Comparison of ENCODE assay signal across 13 mouse cellular contexts in the genomic region with DNA sequence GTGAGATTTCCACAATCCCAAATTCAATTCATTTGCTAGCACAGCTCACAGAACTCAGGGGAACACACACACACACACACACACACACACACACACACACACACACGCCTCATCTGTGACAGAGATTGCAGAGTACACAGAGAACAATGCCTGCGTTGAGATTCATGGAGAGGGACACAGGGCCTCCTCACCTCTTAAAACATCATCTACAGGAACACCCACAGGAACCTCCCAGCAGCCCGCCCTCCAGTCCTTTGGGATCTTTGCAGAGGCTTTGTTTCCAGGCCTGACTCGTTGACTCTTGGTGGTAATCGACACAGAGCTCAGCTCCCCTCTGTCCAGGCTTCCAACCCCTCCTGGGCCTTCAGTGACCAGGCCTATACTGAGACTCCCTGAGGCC. TPM values are rescaled to one million over a fixed set of nuclear protein-coding genes. Genes with fewer than 3 reads are reported as not detected.
DNase-seq lines count a peak whose midpoint lies in the region; ATAC-seq and TF ChIP-seq lines count a peak whose summit lies in the region.
"Had no signal": no experiment of that assay in that cellular context is flagged by ENCODE, and none has a peak within 500 bp of the region (broad histone marks: within the 10 kb centered on the region; RNA-seq: fewer than 3 reads in every experiment).

No protein-coding gene starts in this region.

- H3K27me3 ChIP-seq in heart, adult 2 months (ENCODE audit: control insufficient read depth, insufficient read depth, low read length): no peaks in the 10 kb centered on the region
- no peaks in the 10 kb centered on the region for H3K27me3 ChIP-seq in heart, embryonic 11.5 days (ENCODE audit: control insufficient read depth, insufficient read depth, low read length)
- no peaks in the 10 kb centered on the region for H3K27me3 ChIP-seq in heart, embryonic 10.5 days (ENCODE audit: insufficient read depth, poor library complexity, severe bottlenecking)
- H3K27me3 ChIP-seq in hindbrain, embryonic 16.5 days (replicated peaks; ENCODE audit: control insufficient read depth, insufficient read depth, low read length): no peaks in the 10 kb centered on the region
- H3K27me3 ChIP-seq: forebrain, embryonic 13.5 days had no signal

- ATAC-seq in heart, embryonic 11.5 days (replicated peaks; ENCODE audit: insufficient number of reproducible peaks, low FRiP score, low TSS enrichment): no peak
- ATAC-seq in hindbrain, embryonic 16.5 days: no peak
- ATAC-seq: forebrain, embryonic 13.5 days had no signal

- no peaks in the 10 kb centered on the region for H3K79me2 ChIP-seq in heart, adult 2 months (replicated peaks; ENCODE audit: control insufficient read depth, insufficient read depth, low read length)

- WGBS in heart, adult 2 months: 44% methylated on average over 5 of the region's 5 CpGs
- 37% methylated on average over 5 of the region's 5 CpGs for WGBS in heart, embryonic 11.5 days (ENCODE audit: insufficient replicate concordance)
- WGBS in heart, embryonic 10.5 days: 35% methylated on average over 5 of the region's 5 CpGs
- 19% methylated on average over 5 of the region's 5 CpGs for WGBS in hindbrain, embryonic 16.5 days

- no peak overlapping the region for H3K9ac ChIP-seq in heart, adult 2 months (ENCODE audit: low read depth, low read length)
- no peak overlapping the region for H3K9ac ChIP-seq in heart, embryonic 11.5 days (ENCODE audit: low read depth, low read length)
- 0 out of 2 replicates have a peak overlapping the region, but pooled peaks have one; percentile 5 for H3K9ac ChIP-seq in hindbrain, embryonic 16.5 days (ENCODE audit: low read depth, low read length)
- H3K9ac ChIP-seq: forebrain, embryonic 13.5 days had no signal

- TF ChIP-seq CTCF in heart, adult 2 months (IDR thresholded peaks at IDR 0.05): no peak

- no peaks in the 10 kb centered on the region for H3K9me3 ChIP-seq in heart, embryonic 11.5 days (replicated peaks; ENCODE audit: control insufficient read depth, low read length)
- no peaks in the 10 kb centered on the region for H3K9me3 ChIP-seq in heart, embryonic 10.5 days
- H3K9me3 ChIP-seq in hindbrain, embryonic 16.5 days (ENCODE audit: control insufficient read depth, low read length): no peaks in the 10 kb centered on the region
- H3K9me3 ChIP-seq: forebrain, embryonic 13.5 days had no signal

- peak overlapping the region; percentile 68 for H3K27ac ChIP-seq in heart, adult 2 months
- no peak overlapping the region for H3K27ac ChIP-seq in heart, embryonic 11.5 days (ENCODE audit: low read depth, low read length)
- peak overlapping the region; percentile 76 for H3K27ac ChIP-seq in heart, embryonic 10.5 days
- H3K27ac ChIP-seq in hindbrain, embryonic 16.5 days (ENCODE audit: low read depth, low read length): no peak overlapping the region
- H3K27ac ChIP-seq: forebrain, embryonic 13.5 days had no signal

- H3K36me3 ChIP-seq in heart, adult 2 months (ENCODE audit: control insufficient read depth, insufficient read depth, low read length): peaks cover 2% of the 10 kb centered on the region; the same call in 1 of the 2 replicates
- no peaks in the 10 kb centered on the region for H3K36me3 ChIP-seq in heart, embryonic 11.5 days (ENCODE audit: control insufficient read depth, insufficient read depth, low read length)
- H3K36me3 ChIP-seq in heart, embryonic 10.5 days: peaks cover 5% of the 10 kb centered on the region; the same call in 1 of the 2 replicates
- 0 out of 2 replicates have a peak, but pooled peaks cover 6% of the 10 kb centered on the region for H3K36me3 ChIP-seq in hindbrain, embryonic 16.5 days (ENCODE audit: control insufficient read depth, insufficient read depth, low read length)

- no peak overlapping the region for H3K4me2 ChIP-seq in heart, embryonic 11.5 days
- no peak overlapping the region for H3K4me2 ChIP-seq in hindbrain, embryonic 16.5 days (ENCODE audit: low read length)
- H3K4me2 ChIP-seq: forebrain, embryonic 13.5 days had no signal

- DNase-seq in heart, adult 2 months: peak; percentile 53 to 60
- peak; percentile 29 for DNase-seq in 416B (ENCODE audit: low read depth)
- no peak for DNase-seq in heart, embryonic 10.5 days (ENCODE audit: low spot score)
- DNase-seq in T-cell, adult 2 months (ENCODE audit: low spot score): no peak
- no peak for DNase-seq in right cerebral cortex, postnatal 10 days (ENCODE audit: low spot score in 2 of 2)
- DNase-seq in adrenal gland, adult 2 months: no peak
- DNase-seq: adrenal gland, adult 8-10 months; kidney, adult 9 months had no signal

- peak; percentile 33; the same call in 1 of the 2 replicates for TF ChIP-seq POLR2A in heart, adult 2 months (IDR thresholded peaks at IDR 0.05; ENCODE audit: insufficient read depth, low read depth, low read length)

- no peak overlapping the region for H3K4me3 ChIP-seq in heart, adult 2 months
- no peak overlapping the region for H3K4me3 ChIP-seq in heart, embryonic 11.5 days (ENCODE audit: low read depth, low read length)
- no peak overlapping the region for H3K4me3 ChIP-seq in heart, embryonic 10.5 days
- no peak overlapping the region for H3K4me3 ChIP-seq in hindbrain, embryonic 16.5 days (ENCODE audit: low read length)
- H3K4me3 ChIP-seq: forebrain, embryonic 13.5 days had no signal

- H3K4me1 ChIP-seq in heart, adult 2 months (ENCODE audit: control insufficient read depth, insufficient read depth, low read length): peaks cover 35% of the 10 kb centered on the region
- peaks cover 31% of the 10 kb centered on the region for H3K4me1 ChIP-seq in heart, embryonic 11.5 days (ENCODE audit: control insufficient read depth, insufficient read depth, low read length)
- peaks cover 68% of the 10 kb centered on the region for H3K4me1 ChIP-seq in heart, embryonic 10.5 days
- H3K4me1 ChIP-seq in hindbrain, embryonic 16.5 days (ENCODE audit: control insufficient read depth, insufficient read depth, low read depth, low read length): peaks cover 7% of the 10 kb centered on the region
- H3K4me1 ChIP-seq: forebrain, embryonic 13.5 days had no signal

- TF ChIP-seq EP300 in heart, adult 2 months (IDR thresholded peaks at IDR 0.05; ENCODE audit: insufficient read depth, low read depth, low read length): peak; percentile 87

- intact Hi-C loops in heart, adult 2 months (cut with DNase I): no loop called here

RNA-seq across cellular contexts. Expression of a gene that starts 12.5 kb away (rescaled TPM):
- 1 to 10 TPM; 6.1 to 7.9 TPM for total RNA-seq in heart, adult 2 months (2021)
- 13.8 and 18.1 TPM in 2 replicates for polyA plus RNA-seq in heart, adult 2 months (2012; rRNA removed)
- polyA plus RNA-seq in heart, embryonic 11.5 days (2014; fragmentation: Nextera tagmentation; extraction: Ambion mirVana): 4.0 and 4.6 TPM in 2 replicates
- polyA plus RNA-seq in heart, embryonic 10.5 days (2016; fragmentation: Nextera tagmentation; extraction: Ambion mirVana): 5.7 and 7.1 TPM in 2 replicates
- 6.0 and 8.2 TPM in 2 replicates for polyA plus RNA-seq in hindbrain, embryonic 16.5 days (2015; fragmentation: Nextera tagmentation; extraction: Ambion mirVana)
- 1 to 10 TPM; 2.0 to 4.2 TPM for total RNA-seq in adrenal gland, adult 2 months (2021)
- 5.2 and 7.6 TPM in 2 replicates for polyA plus RNA-seq in adrenal gland, adult 2 months (2012; rRNA removed)

RNA-seq across cellular contexts. Expression of a gene that starts 36.0 kb away (rescaled TPM):
- total RNA-seq in heart, adult 2 months (2021): 10 to 100 TPM; 42.7 to 46.1 TPM
- 21.8 and 30.6 TPM in 2 replicates for polyA plus RNA-seq in heart, adult 2 months (2012; rRNA removed)
- 93.8 and 101 TPM in 2 replicates for polyA plus RNA-seq in heart, embryonic 11.5 days (2014; fragmentation: Nextera tagmentation; extraction: Ambion mirVana)
- polyA plus RNA-seq in heart, embryonic 10.5 days (2016; fragmentation: Nextera tagmentation; extraction: Ambion mirVana): 133 and 186 TPM in 2 replicates
- polyA plus RNA-seq in hindbrain, embryonic 16.5 days (2015; fragmentation: Nextera tagmentation; extraction: Ambion mirVana): 54.2 and 63.0 TPM in 2 replicates
- total RNA-seq in adrenal gland, adult 2 months (2021): 10 to 100 TPM; 68.0 to 86.1 TPM
- polyA plus RNA-seq in adrenal gland, adult 2 months (2012; rRNA removed): 31.6 and 37.9 TPM in 2 replicates

RNA-seq across cellular contexts. Expression of a gene that starts 41.9 kb away (rescaled TPM):
- not detected for total RNA-seq in heart, adult 2 months (2021)
- polyA plus RNA-seq in heart, adult 2 months (2012; rRNA removed): 0.20 TPM in 1 of 2 replicates, not detected in the other
- not detected in 2 replicates for polyA plus RNA-seq in heart, embryonic 11.5 days (2014; fragmentation: Nextera tagmentation; extraction: Ambion mirVana)
- not detected in 2 replicates for polyA plus RNA-seq in heart, embryonic 10.5 days (2016; fragmentation: Nextera tagmentation; extraction: Ambion mirVana)
- polyA plus RNA-seq in hindbrain, embryonic 16.5 days (2015; fragmentation: Nextera tagmentation; extraction: Ambion mirVana): not detected in 2 replicates
- total RNA-seq in adrenal gland, adult 2 months (2021): 1 to 10 TPM in 1 of 2 experiments, under 1 TPM in 1; 0.83 to 4.7 TPM
- 8.5 and 13.4 TPM in 2 replicates for polyA plus RNA-seq in adrenal gland, adult 2 months (2012; rRNA removed)
- total RNA-seq: layer of hippocampus, postnatal 14 days had no signal
- polyA plus RNA-seq: C2C12; forebrain, embryonic 13.5 days had no signal

Comparison
In these comparisons a context has a peak if more than half of its experiments do, and no peak if none do; other contexts are left out.
1. DNase-seq: peak in heart, adult 2 months (2 of 2) and 416B (single experiment); none in heart, embryonic 10.5 days (single experiment), T-cell, adult 2 months (single experiment), right cerebral cortex, postnatal 10 days (0 of 2) and adrenal gland, adult 2 months (single experiment).
2. H3K27ac ChIP-seq: peak in heart, adult 2 months (single experiment) and heart, embryonic 10.5 days (single experiment); none in heart, embryonic 11.5 days (single experiment) and hindbrain, embryonic 16.5 days (single experiment).